19 mouse cellular contexts compared by ENCODE assay signal in genomic region chr8:128085800-128086199, GRCm38 (mm10).
"Had no signal": no experiment of that assay in that cellular context is flagged by ENCODE, and none has a peak within 500 bp of the region (broad histone marks: within the 10 kb centered on the region; RNA-seq: fewer than 3 reads in every experiment).

No protein-coding gene starts in this region.

- DNase-seq: kidney, adult 11 months; kidney, adult 8-10 months; kidney, postnatal 10 days; kidney, postnatal 36 days; left cerebral cortex, postnatal 4 days; lung, adult 2 months; lung, postnatal 14 days; right cerebral cortex, postnatal 4 days; thymus, adult 18-20 months; thymus, postnatal 36 days had no signal

- H3K27ac ChIP-seq: kidney, embryonic 15.5 days; limb, embryonic 12.5 days; limb, embryonic 15.5 days; liver, embryonic 12.5 days; liver, embryonic 15.5 days; macrophage; midbrain, embryonic 15.5 days; neural tube, embryonic 13.5 days had no signal

- H3K4me2 ChIP-seq: kidney, embryonic 15.5 days; limb, embryonic 12.5 days; limb, embryonic 15.5 days; liver, embryonic 12.5 days; liver, embryonic 15.5 days; midbrain, embryonic 11.5 days; midbrain, embryonic 15.5 days; neural tube, embryonic 13.5 days had no signal

- H3K4me1 ChIP-seq: kidney, embryonic 15.5 days; limb, embryonic 12.5 days; limb, embryonic 15.5 days; liver, embryonic 12.5 days; liver, embryonic 15.5 days; midbrain, embryonic 15.5 days; neural tube, embryonic 13.5 days had no signal

- H3K4me3 ChIP-seq: kidney, embryonic 15.5 days; limb, embryonic 12.5 days; limb, embryonic 15.5 days; liver, embryonic 12.5 days; liver, embryonic 15.5 days; midbrain, embryonic 15.5 days; neural tube, embryonic 13.5 days had no signal

- ATAC-seq: liver, embryonic 12.5 days; midbrain, embryonic 15.5 days had no signal

- H3K36me3 ChIP-seq: kidney, embryonic 15.5 days; limb, embryonic 12.5 days; limb, embryonic 15.5 days; liver, embryonic 12.5 days; liver, embryonic 15.5 days; midbrain, embryonic 15.5 days; neural tube, embryonic 13.5 days had no signal

- H3K9ac ChIP-seq: kidney, embryonic 15.5 days; limb, embryonic 12.5 days; limb, embryonic 15.5 days; liver, embryonic 12.5 days; liver, embryonic 15.5 days; midbrain, embryonic 15.5 days; neural tube, embryonic 13.5 days had no signal

- H3K27me3 ChIP-seq: kidney, embryonic 15.5 days; limb, embryonic 12.5 days; limb, embryonic 15.5 days; liver, embryonic 12.5 days; liver, embryonic 15.5 days; midbrain, embryonic 15.5 days; neural tube, embryonic 13.5 days had no signal

- H3K9me3 ChIP-seq: kidney, embryonic 15.5 days; limb, embryonic 12.5 days; limb, embryonic 15.5 days; liver, embryonic 12.5 days; liver, embryonic 15.5 days; midbrain, embryonic 15.5 days; neural tube, embryonic 13.5 days had no signal
